Mouse (Mus musculus): Measurements from ENCODE around the gene Lat.

- TF ChIP-seq CTCF (IDR thresholded peaks at IDR 0.05; ENCODE audit: control insufficient read depth, insufficient read depth, insufficient read length) (no peak), USF1 (IDR thresholded peaks at IDR 0.05; ENCODE audit: low read depth) (no peak), CEBPB (IDR thresholded peaks at IDR 0.05; ENCODE audit: low read depth) (no peak), FOSL1 (IDR thresholded peaks at IDR 0.05; ENCODE audit: insufficient read depth, low read length, poor library complexity, severe bottlenecking) (no peak)
Measured at GRCm38 (mm10) chr7:126388185-126388584, 18.8 kb upstream of the Lat start.
